Mouse (Mus musculus) liver, embryonic 16.5 days (tissue): ENCODE results near the gene Src. TPM values are rescaled to one million over a fixed set of nuclear protein-coding genes. Genes with fewer than 3 reads are reported as not detected.

Experiments
- ATAC-seq: fragments of 200-750 bp; cut with Nextera tagmentation; 2 replicates; pipeline ENCODE4 v1.8.0; 2017; ENCODE audit warnings: low read depth, mild to moderate bottlenecking, moderate number of reproducible peaks, moderate library complexity
- H3K27ac ChIP-seq: fragments of 300-500 bp; sonication (generic); 2 replicates; pipeline ENCODE4 v1.5.1; 2014; ENCODE audit warnings: mild to moderate bottlenecking, low read length
- H3K27me3 ChIP-seq: fragments of 300-500 bp; sonication (generic); 2 replicates; pipeline ENCODE4 v1.6.1; 2014; ENCODE audit warnings: low read depth, low read length, mixed read lengths; ENCODE audit not compliant: control insufficient read depth, insufficient read depth
- H3K36me3 ChIP-seq: fragments of 300-500 bp; sonication (generic); 2 replicates; pipeline ENCODE4 v1.6.1; 2014; ENCODE audit warnings: mild to moderate bottlenecking; ENCODE audit not compliant: control insufficient read depth, insufficient read depth
- H3K4me1 ChIP-seq: fragments of 300-500 bp; sonication (generic); 2 replicates; pipeline ENCODE4 v1.6.1; 2014; ENCODE audit warnings: low read depth, low read length, mixed read lengths; ENCODE audit not compliant: control insufficient read depth
- H3K4me2 ChIP-seq: fragments of 300-500 bp; sonication (generic); 2 replicates; pipeline ENCODE4 v1.6.1; 2014; ENCODE audit warnings: low read depth, low read length, mixed read lengths
- H3K4me3 ChIP-seq: fragments of 300-500 bp; sonication (generic); 2 replicates; pipeline ENCODE4 v1.5.1; 2014; ENCODE audit warnings: low read depth, mild to moderate bottlenecking, low read length
- H3K9ac ChIP-seq: fragments of 300-500 bp; sonication (generic); 2 replicates; pipeline ENCODE4 v1.6.1; 2014; ENCODE audit warnings: low read depth, low read length
- H3K9me3 ChIP-seq: fragments of 300-500 bp; sonication (generic); replicated peaks from 2 replicates; pipeline ENCODE4 v1.6.1; 2016; ENCODE audit warnings: low read length; ENCODE audit not compliant: control insufficient read depth
- WGBS: fragments of 180-500 bp; shearing (Covaris S2); extraction: QIAGEN DNeasy Blood & Tissue Kit; methylation state at CpG from one replicate; pipeline ENCODE4 v1.1.7; 2014; ENCODE audit not compliant: insufficient replicate concordance; 5-methylcytosine and 5-hydroxymethylcytosine counted together
- polyA plus RNA-seq: library from polyadenylated mRNA; unstranded; fragments of >200 nt; fragmentation: Nextera tagmentation; extraction: Ambion mirVana; gene quantifications from 2 replicates; pipeline ENCODE4 v1.2.1, GENCODE M21; 2015

Gene Src
- polyA plus RNA-seq, 1 experiment from 2014 or later: 1.5 TPM

GRCm38 (mm10) chr2:157462776-157463710 lies 44.8 kb downstream of the Src start:
- no peak overlapping the region for H3K27ac ChIP-seq
- H3K27me3 ChIP-seq: no peaks in the 10 kb centered on the region; the same call in none of the 2 replicates
- WGBS: 55% methylated on average over 20 of the region's 20 CpGs
- no peak overlapping the region for H3K9ac ChIP-seq
- H3K4me3 ChIP-seq: no peak overlapping the region
- H3K4me1 ChIP-seq: no peaks in the 10 kb centered on the region
- no peak overlapping the region for H3K4me2 ChIP-seq
- no peaks in the 10 kb centered on the region for H3K9me3 ChIP-seq
- no peak for ATAC-seq
- H3K36me3 ChIP-seq: no peaks in the 10 kb centered on the region; the same call in 1 of the 2 replicates

- Histone ChIP-seq H3K4me2 (no peak overlapping the region), H3K27me3 (no peaks in the 10 kb centered on the region; the same call in 1 of the 2 replicates), H3K4me3 (no peak overlapping the region), H3K4me1 (no peaks in the 10 kb centered on the region), H3K9me3 (no peaks in the 10 kb centered on the region), H3K27ac (no peak overlapping the region), H3K36me3 (no peaks in the 10 kb centered on the region; the same call in 1 of the 2 replicates), H3K9ac (no peak overlapping the region)
- 50% methylated on average over 16 of the region's 16 CpGs for WGBS
- no peak for ATAC-seq
Measured at GRCm38 (mm10) chr2:157463887-157464745, 45.9 kb downstream of the Src start.

- H3K4me2 ChIP-seq: no peak overlapping the region
- H3K4me1 ChIP-seq: no peaks in the 10 kb centered on the region
- H3K27me3 ChIP-seq: no peaks in the 10 kb centered on the region; the same call in 1 of the 2 replicates
- H3K36me3 ChIP-seq: no peaks in the 10 kb centered on the region; the same call in 1 of the 2 replicates
- 37% methylated on average over 12 of the region's 12 CpGs for WGBS
- H3K9ac ChIP-seq: no peak overlapping the region
- no peak for ATAC-seq
- H3K4me3 ChIP-seq: no peak overlapping the region
- no peak overlapping the region for H3K27ac ChIP-seq
- H3K9me3 ChIP-seq: no peaks in the 10 kb centered on the region
Measured at GRCm38 (mm10) chr2:157464746-157465126, 46.5 kb downstream of the Src start.

GRCm38 (mm10) chr2:157466836-157467235 lies 48.6 kb downstream of the Src start:
- WGBS: 66% methylated on average over 7 of the region's 7 CpGs
- no peak for ATAC-seq
- H3K9ac ChIP-seq: no peak overlapping the region

GRCm38 (mm10) chr2:157468130-157468796 lies 50.0 kb downstream of the Src start:
- no peak overlapping the region for H3K9ac ChIP-seq
- no peak overlapping the region for H3K4me2 ChIP-seq
- H3K27ac ChIP-seq: no peak overlapping the region
- H3K27me3 ChIP-seq: no peaks in the 10 kb centered on the region
- H3K4me1 ChIP-seq: no peaks in the 10 kb centered on the region
- no peaks in the 10 kb centered on the region for H3K9me3 ChIP-seq
- ATAC-seq: no peak
- 56% methylated on average over 8 of the region's 8 CpGs for WGBS
- no peak overlapping the region for H3K4me3 ChIP-seq
- H3K36me3 ChIP-seq: no peaks in the 10 kb centered on the region; the same call in 1 of the 2 replicates

More at GRCm38 (mm10) chr2:157466836-157467235, 48.6 kb downstream of the Src start:
- Histone ChIP-seq H3K27ac (no peak overlapping the region), H3K4me2 (no peak overlapping the region), H3K36me3 (no peaks in the 10 kb centered on the region; the same call in 1 of the 2 replicates), H3K4me3 (no peak overlapping the region), H3K27me3 (no peaks in the 10 kb centered on the region), H3K4me1 (no peaks in the 10 kb centered on the region), H3K9me3 (no peaks in the 10 kb centered on the region)

GRCm38 (mm10) chr2:157471292-157471691 lies 53.0 kb downstream of the Src start:
- H3K4me3 ChIP-seq: no peak overlapping the region
- H3K4me1 ChIP-seq: no peaks in the 10 kb centered on the region
- no peak overlapping the region for H3K9ac ChIP-seq
- no peak overlapping the region for H3K27ac ChIP-seq
- 59% methylated on average over 7 of the region's 7 CpGs for WGBS
- no peaks in the 10 kb centered on the region; the same call in 1 of the 2 replicates for H3K36me3 ChIP-seq
- no peak for ATAC-seq
- H3K27me3 ChIP-seq: no peaks in the 10 kb centered on the region
- H3K4me2 ChIP-seq: no peak overlapping the region
- H3K9me3 ChIP-seq: no peaks in the 10 kb centered on the region

GRCm38 (mm10) chr2:157471737-157472136 lies 53.5 kb downstream of the Src start:
- Histone ChIP-seq H3K9ac (no peak overlapping the region), H3K36me3 (no peaks in the 10 kb centered on the region; the same call in 1 of the 2 replicates), H3K27me3 (no peaks in the 10 kb centered on the region), H3K4me3 (no peak overlapping the region), H3K9me3 (no peaks in the 10 kb centered on the region), H3K27ac (no peak overlapping the region), H3K4me2 (no peak overlapping the region), H3K4me1 (no peaks in the 10 kb centered on the region)
- ATAC-seq: no peak
- WGBS: 63% methylated on average over 6 of the region's 6 CpGs

- Histone ChIP-seq H3K36me3 (no peaks in the 10 kb centered on the region), H3K4me3 (no peak overlapping the region), H3K4me2 (no peak overlapping the region), H3K9ac (no peak overlapping the region), H3K4me1 (no peaks in the 10 kb centered on the region), H3K9me3 (no peaks in the 10 kb centered on the region), H3K27ac (no peak overlapping the region), H3K27me3 (no peaks in the 10 kb centered on the region)
- ATAC-seq: no peak
- 44% methylated on average over 4 of the region's 4 CpGs for WGBS
Measured at GRCm38 (mm10) chr2:157472469-157472868, 54.2 kb downstream of the Src start.
